Mouse (Mus musculus): ENCODE data around the gene Car10. TPM values are rescaled to one million over a fixed set of nuclear protein-coding genes. Genes with fewer than 3 reads are reported as not detected.

The Car10 gene
- polyA plus RNA-seq, 1 experiment from 2014 or later, result 0.04 TPM

- Histone ChIP-seq H3K9me3 (ENCODE audit: control insufficient read depth, low read length) (no peaks in the 10 kb centered on the region), H3K27me3 (replicated peaks; ENCODE audit: control insufficient read depth, insufficient read depth, low read length) (no peaks in the 10 kb centered on the region), H3K9ac (ENCODE audit: low read depth, low read length) (no peak overlapping the region), H3K4me3 (ENCODE audit: low read length) (no peak overlapping the region), H3K4me2 (ENCODE audit: low read depth, low read length) (no peak overlapping the region), H3K36me3 (ENCODE audit: control insufficient read depth, insufficient read depth, low read length) (no peaks in the 10 kb centered on the region), H3K4me1 (ENCODE audit: control insufficient read depth, insufficient read depth, low read length) (no peaks in the 10 kb centered on the region), H3K27ac (ENCODE audit: low read length) (no peak overlapping the region)
- ATAC-seq, result no peak
These were observed 132.2 kb downstream of the Car10 start for GRCm38 (mm10) chr11:93230057-93230456.

- Histone ChIP-seq H3K27ac (ENCODE audit: low read length) (no peak overlapping the region), H3K27me3 (replicated peaks; ENCODE audit: control insufficient read depth, insufficient read depth, low read length) (no peaks in the 10 kb centered on the region), H3K4me1 (ENCODE audit: control insufficient read depth, insufficient read depth, low read length) (no peaks in the 10 kb centered on the region), H3K4me2 (ENCODE audit: low read depth, low read length) (no peak overlapping the region), H3K36me3 (ENCODE audit: control insufficient read depth, insufficient read depth, low read length) (no peaks in the 10 kb centered on the region), H3K9me3 (ENCODE audit: control insufficient read depth, low read length) (no peaks in the 10 kb centered on the region), H3K9ac (ENCODE audit: low read depth, low read length) (no peak overlapping the region), H3K4me3 (ENCODE audit: low read length) (no peak overlapping the region)
- no peak for ATAC-seq
- WGBS, result 80% methylated on average over 6 of the region's 6 CpGs
These were observed 152.0 kb downstream of the Car10 start for GRCm38 (mm10) chr11:93249771-93250265.

- H3K4me1 ChIP-seq (ENCODE audit: control insufficient read depth, insufficient read depth, low read length), result no peaks in the 10 kb centered on the region
- 77% methylated on average over 5 of the region's 5 CpGs for WGBS
- no peak for ATAC-seq
- H3K27me3 ChIP-seq (replicated peaks; ENCODE audit: control insufficient read depth, insufficient read depth, low read length), result no peaks in the 10 kb centered on the region
- H3K36me3 ChIP-seq (ENCODE audit: control insufficient read depth, insufficient read depth, low read length), result no peaks in the 10 kb centered on the region
- no peaks in the 10 kb centered on the region for H3K9me3 ChIP-seq (ENCODE audit: control insufficient read depth, low read length)
- no peak overlapping the region for H3K4me2 ChIP-seq (ENCODE audit: low read depth, low read length)
- no peak overlapping the region for H3K9ac ChIP-seq (ENCODE audit: low read depth, low read length)
- no peak overlapping the region for H3K27ac ChIP-seq (ENCODE audit: low read length)
- H3K4me3 ChIP-seq (ENCODE audit: low read length), result no peak overlapping the region
These were observed 153.9 kb downstream of the Car10 start for GRCm38 (mm10) chr11:93251766-93252165.

- Histone ChIP-seq H3K4me1 (ENCODE audit: control insufficient read depth, insufficient read depth, low read length) (no peaks in the 10 kb centered on the region), H3K4me2 (ENCODE audit: low read depth, low read length) (no peak overlapping the region), H3K27ac (ENCODE audit: low read length) (no peak overlapping the region), H3K9ac (ENCODE audit: low read depth, low read length) (no peak overlapping the region), H3K9me3 (ENCODE audit: control insufficient read depth, low read length) (no peaks in the 10 kb centered on the region), H3K4me3 (ENCODE audit: low read length) (no peak overlapping the region), H3K27me3 (replicated peaks; ENCODE audit: control insufficient read depth, insufficient read depth, low read length) (no peaks in the 10 kb centered on the region), H3K36me3 (ENCODE audit: control insufficient read depth, insufficient read depth, low read length) (no peaks in the 10 kb centered on the region)
- peak; percentile 63 for ATAC-seq
- WGBS, result 68% methylated on average over 3 of the region's 3 CpGs
These were observed 166.2 kb downstream of the Car10 start for GRCm38 (mm10) chr11:93263979-93264378.

- Histone ChIP-seq H3K9ac (ENCODE audit: low read depth, low read length) (no peak overlapping the region), H3K36me3 (ENCODE audit: control insufficient read depth, insufficient read depth, low read length) (no peaks in the 10 kb centered on the region), H3K4me1 (ENCODE audit: control insufficient read depth, insufficient read depth, low read length) (no peaks in the 10 kb centered on the region), H3K4me2 (ENCODE audit: low read depth, low read length) (no peak overlapping the region), H3K27me3 (replicated peaks; ENCODE audit: control insufficient read depth, insufficient read depth, low read length) (no peaks in the 10 kb centered on the region), H3K9me3 (ENCODE audit: control insufficient read depth, low read length) (no peaks in the 10 kb centered on the region), H3K4me3 (ENCODE audit: low read length) (no peak overlapping the region), H3K27ac (ENCODE audit: low read length) (no peak overlapping the region)
- WGBS, result 59% methylated on average over 6 of the region's 6 CpGs
- no peak for ATAC-seq
These were observed 174.2 kb downstream of the Car10 start for GRCm38 (mm10) chr11:93272016-93272415.

GRCm38 (mm10) chr11:93273906-93274305 lies 176.1 kb downstream of the Car10 start:
- Histone ChIP-seq H3K4me1 (ENCODE audit: control insufficient read depth, insufficient read depth, low read length) (no peaks in the 10 kb centered on the region), H3K4me3 (ENCODE audit: low read length) (no peak overlapping the region), H3K27ac (ENCODE audit: low read length) (no peak overlapping the region), H3K4me2 (ENCODE audit: low read depth, low read length) (no peak overlapping the region), H3K9ac (ENCODE audit: low read depth, low read length) (no peak overlapping the region), H3K36me3 (ENCODE audit: control insufficient read depth, insufficient read depth, low read length) (no peaks in the 10 kb centered on the region), H3K27me3 (replicated peaks; ENCODE audit: control insufficient read depth, insufficient read depth, low read length) (no peaks in the 10 kb centered on the region), H3K9me3 (ENCODE audit: control insufficient read depth, low read length) (no peaks in the 10 kb centered on the region)
- 50% methylated on average over 6 of the region's 6 CpGs for WGBS
- no peak for ATAC-seq

- H3K4me3 ChIP-seq (ENCODE audit: low read length), result no peak overlapping the region
- no peaks in the 10 kb centered on the region for H3K4me1 ChIP-seq (ENCODE audit: control insufficient read depth, insufficient read depth, low read length)
- H3K27me3 ChIP-seq (replicated peaks; ENCODE audit: control insufficient read depth, insufficient read depth, low read length), result no peaks in the 10 kb centered on the region
- no peak overlapping the region for H3K27ac ChIP-seq (ENCODE audit: low read length)
- 93% methylated on average over 1 of the region's 1 CpGs for WGBS
- no peaks in the 10 kb centered on the region for H3K9me3 ChIP-seq (ENCODE audit: control insufficient read depth, low read length)
- no peak overlapping the region for H3K9ac ChIP-seq (ENCODE audit: low read depth, low read length)
- H3K4me2 ChIP-seq (ENCODE audit: low read depth, low read length), result no peak overlapping the region
- no peaks in the 10 kb centered on the region for H3K36me3 ChIP-seq (ENCODE audit: control insufficient read depth, insufficient read depth, low read length)
- ATAC-seq, result no peak
These were observed 195.8 kb downstream of the Car10 start for GRCm38 (mm10) chr11:93293661-93294060.

GRCm38 (mm10) chr11:93309981-93310380 lies 212.2 kb downstream of the Car10 start:
- ATAC-seq, result no peak
- no peaks in the 10 kb centered on the region for H3K27me3 ChIP-seq (replicated peaks; ENCODE audit: control insufficient read depth, insufficient read depth, low read length)

GRCm38 (mm10) chr11:93337756-93338155 lies 239.9 kb downstream of the Car10 start:
- H3K4me3 ChIP-seq (ENCODE audit: low read length), result no peak overlapping the region

More at GRCm38 (mm10) chr11:93309981-93310380, 212.2 kb downstream of the Car10 start:
- H3K9ac ChIP-seq (ENCODE audit: low read depth, low read length), result no peak overlapping the region
- no peak overlapping the region for H3K4me2 ChIP-seq (ENCODE audit: low read depth, low read length)
- no peak overlapping the region for H3K27ac ChIP-seq (ENCODE audit: low read length)
- no peaks in the 10 kb centered on the region for H3K9me3 ChIP-seq (ENCODE audit: control insufficient read depth, low read length)
- no peaks in the 10 kb centered on the region for H3K36me3 ChIP-seq (ENCODE audit: control insufficient read depth, insufficient read depth, low read length)
- no peak overlapping the region for H3K4me3 ChIP-seq (ENCODE audit: low read length)
- no peaks in the 10 kb centered on the region for H3K4me1 ChIP-seq (ENCODE audit: control insufficient read depth, insufficient read depth, low read length)
- 91% methylated on average over 1 of the region's 1 CpGs for WGBS

GRCm38 (mm10) chr11:93343961-93344360 lies 246.1 kb downstream of the Car10 start:
- no peak overlapping the region for H3K9ac ChIP-seq (ENCODE audit: low read depth, low read length)
- no peaks in the 10 kb centered on the region for H3K4me1 ChIP-seq (ENCODE audit: control insufficient read depth, insufficient read depth, low read length)
- no peaks in the 10 kb centered on the region for H3K9me3 ChIP-seq (ENCODE audit: control insufficient read depth, low read length)
- no peak overlapping the region for H3K4me3 ChIP-seq (ENCODE audit: low read length)
- no peaks in the 10 kb centered on the region for H3K36me3 ChIP-seq (ENCODE audit: control insufficient read depth, insufficient read depth, low read length)
- no peak for ATAC-seq
- no peak overlapping the region for H3K4me2 ChIP-seq (ENCODE audit: low read depth, low read length)
- H3K27me3 ChIP-seq (replicated peaks; ENCODE audit: control insufficient read depth, insufficient read depth, low read length), result no peaks in the 10 kb centered on the region
- 88% methylated on average over 3 of the region's 3 CpGs for WGBS
- H3K27ac ChIP-seq (ENCODE audit: low read length), result no peak overlapping the region

More at GRCm38 (mm10) chr11:93337756-93338155, 239.9 kb downstream of the Car10 start:
- H3K27ac ChIP-seq (ENCODE audit: low read length), result no peak overlapping the region
- H3K27me3 ChIP-seq (replicated peaks; ENCODE audit: control insufficient read depth, insufficient read depth, low read length), result no peaks in the 10 kb centered on the region
- H3K36me3 ChIP-seq (ENCODE audit: control insufficient read depth, insufficient read depth, low read length), result no peaks in the 10 kb centered on the region
- no peak overlapping the region for H3K4me2 ChIP-seq (ENCODE audit: low read depth, low read length)
- no peak overlapping the region for H3K9ac ChIP-seq (ENCODE audit: low read depth, low read length)
- no peaks in the 10 kb centered on the region for H3K4me1 ChIP-seq (ENCODE audit: control insufficient read depth, insufficient read depth, low read length)
- no peak for ATAC-seq
- WGBS, result 81% methylated on average over 3 of the region's 3 CpGs
- H3K9me3 ChIP-seq (ENCODE audit: control insufficient read depth, low read length), result no peaks in the 10 kb centered on the region
